Mouse (Mus musculus) olfactory bulb, adult 2 months (tissue): Measurements from ENCODE around the gene Gab2. TPM values are rescaled to one million over a fixed set of nuclear protein-coding genes. Genes with fewer than 3 reads are reported as not detected.

Source experiments
- H3K27ac ChIP-seq: fragments of 200-500 bp; 2 replicates; pipeline ENCODE4 v1.5.1; 2012; ENCODE audit warnings: low read depth, low read length; ENCODE audit not compliant: insufficient read depth
- H3K4me1 ChIP-seq: fragments of 200-500 bp; 2 replicates; pipeline ENCODE4 v1.6.1; 2012; ENCODE audit warnings: low read length; ENCODE audit not compliant: control insufficient read depth, insufficient read depth
- H3K4me3 ChIP-seq: fragments of 200-500 bp; 2 replicates; pipeline ENCODE4 v1.5.1; 2012; ENCODE audit warnings: mild to moderate bottlenecking, low read depth, low read length, moderate library complexity; ENCODE audit not compliant: insufficient read depth
- CTCF ChIP-seq: fragments of 200-500 bp; IDR thresholded peaks from 2 replicates; pipeline ENCODE4 v1.5.1; 2012; ENCODE audit warnings: low read depth, mild to moderate bottlenecking, low read length, moderate library complexity; ENCODE audit not compliant: insufficient read depth
- POLR2A ChIP-seq: fragments of 200-500 bp; IDR thresholded peaks from 2 replicates; pipeline ENCODE4 v1.6.1; 2012; ENCODE audit warnings: mild to moderate bottlenecking, low read depth, low read length, moderate library complexity; ENCODE audit not compliant: insufficient read depth
- WGBS: fragments of 180-500 bp; shearing (Covaris S2); methylation state at CpG from one replicate; pipeline ENCODE4 v1.1.7; 2018; 5-methylcytosine and 5-hydroxymethylcytosine counted together
- polyA plus RNA-seq: library from polyadenylated mRNA; stranded (reverse); fragments of >200 nt; gene quantifications from 2 replicates; pipeline ENCODE4 v1.2.4, GENCODE M21; 2012; ENCODE audit warnings: low replicate concordance; ENCODE audit not compliant: missing spikeins, insufficient read depth, insufficient read length

Gene Gab2
- polyA plus RNA-seq, 1 experiment = not detected

GRCm38 (mm10) chr7:97181931-97182330 is 100.5 kb downstream of the Gab2 start:
- no peak for TF ChIP-seq CTCF
- TF ChIP-seq POLR2A = no peak
- 86% methylated on average over 1 of the region's 1 CpGs for WGBS
- H3K4me1 ChIP-seq = no peaks in the 10 kb centered on the region
- H3K27ac ChIP-seq = no peak overlapping the region
- H3K4me3 ChIP-seq = no peak overlapping the region

DNA sequence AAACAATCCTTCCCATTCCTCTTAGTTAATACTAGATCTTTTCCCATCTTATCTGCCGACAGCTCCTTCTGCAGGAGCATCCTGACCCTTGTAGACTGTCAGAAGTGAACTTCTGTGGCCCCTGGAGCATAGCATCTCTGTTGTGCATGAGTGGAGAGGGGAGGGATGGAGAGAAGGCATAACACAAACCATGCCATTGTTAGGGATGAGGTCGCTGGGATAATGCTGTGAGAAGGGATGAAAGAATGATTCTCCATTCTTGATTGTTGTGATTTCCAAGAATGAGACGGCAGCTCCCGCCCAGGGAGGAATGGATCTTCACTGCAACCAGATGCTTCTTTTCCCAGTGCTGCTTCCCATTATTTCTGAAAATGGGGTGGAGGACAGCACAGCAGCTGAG is 102.0 kb downstream of the Gab2 start:
- 65% methylated on average over 4 of the region's 4 CpGs for WGBS
- TF ChIP-seq CTCF (no peak), POLR2A (no peak)
- Histone ChIP-seq H3K4me3 (no peak overlapping the region), H3K4me1 (no peaks in the 10 kb centered on the region), H3K27ac (no peak overlapping the region)

- Histone ChIP-seq H3K4me1 (no peaks in the 10 kb centered on the region), H3K27ac (no peak overlapping the region), H3K4me3 (no peak overlapping the region)
- no peak for TF ChIP-seq CTCF
- no peak for TF ChIP-seq POLR2A
- WGBS = 93% methylated on average over 1 of the region's 1 CpGs
Measured at GRCm38 (mm10) chr7:97184005-97184404, 102.6 kb downstream of the Gab2 start.

DNA sequence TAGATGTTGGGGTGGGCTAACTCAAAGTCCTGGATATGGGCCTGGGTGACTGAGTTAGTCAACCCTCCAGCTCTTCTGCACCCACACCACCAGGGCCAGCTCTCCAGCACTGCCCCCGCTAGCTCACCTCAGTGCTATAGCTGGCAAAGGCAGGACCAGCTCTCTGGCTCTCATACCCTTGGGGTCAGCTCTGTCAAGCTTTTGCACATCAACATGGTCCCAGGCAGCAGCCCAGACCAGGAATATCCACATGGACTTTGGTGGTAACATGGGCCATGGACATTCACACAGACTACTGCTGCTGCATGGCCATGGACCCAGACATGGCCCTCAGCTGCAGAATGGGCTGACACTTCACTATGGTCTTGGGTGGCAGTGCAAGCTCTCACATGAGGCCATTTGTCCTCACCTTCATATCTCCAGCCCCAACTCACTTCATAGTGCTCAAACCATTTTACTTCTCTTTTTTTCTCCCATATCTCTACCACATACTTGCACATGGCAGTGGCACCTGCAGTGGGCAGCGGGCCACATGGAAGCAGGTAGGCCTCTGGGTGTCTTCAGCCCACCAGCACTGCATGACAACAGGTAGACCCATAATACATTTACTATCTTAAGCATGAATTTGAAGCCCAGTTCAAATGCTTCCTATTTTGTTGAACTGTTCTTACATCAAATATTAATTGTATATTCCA is 106.1 kb downstream of the Gab2 start:
- no peak overlapping the region for H3K4me3 ChIP-seq
- TF ChIP-seq CTCF (no peak), POLR2A (no peak)
- H3K4me1 ChIP-seq = no peaks in the 10 kb centered on the region
- 94% methylated on average over 2 of the region's 2 CpGs for WGBS
- no peak overlapping the region for H3K27ac ChIP-seq

GRCm38 (mm10) chr7:97189116-97189515 is 107.7 kb downstream of the Gab2 start:
- H3K4me3 ChIP-seq = no peak overlapping the region
- TF ChIP-seq POLR2A (no peak), CTCF (no peak)
- 41% methylated on average over 1 of the region's 1 CpGs for WGBS
- H3K4me1 ChIP-seq = no peaks in the 10 kb centered on the region
- no peak overlapping the region for H3K27ac ChIP-seq

DNA sequence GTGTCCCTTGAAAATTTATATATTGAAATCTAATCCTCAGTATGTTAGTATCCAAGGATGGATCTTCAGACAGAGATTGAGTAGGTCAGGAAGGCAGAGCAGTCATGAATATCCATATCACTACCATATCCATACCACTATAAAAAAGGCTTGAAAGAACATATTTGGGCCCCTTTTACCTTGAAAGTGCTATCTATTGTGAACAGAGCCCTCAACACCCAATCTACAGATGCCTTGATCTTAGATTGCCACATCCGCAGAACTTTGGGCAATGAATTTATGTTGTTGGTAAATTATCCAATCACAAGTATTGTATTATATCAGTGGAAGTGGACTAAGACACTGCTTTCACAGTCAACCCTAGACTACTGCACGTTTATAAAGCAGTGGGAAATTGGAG is 122.5 kb downstream of the Gab2 start:
- TF ChIP-seq CTCF (no peak), POLR2A (no peak)
- Histone ChIP-seq H3K27ac (no peak overlapping the region), H3K4me3 (no peak overlapping the region), H3K4me1 (peaks cover 7% of the 10 kb centered on the region)
- 81% methylated on average over 2 of the region's 2 CpGs for WGBS

- 62% methylated on average over 1 of the region's 1 CpGs for WGBS
- TF ChIP-seq CTCF (no peak), POLR2A (no peak)
- peaks cover 7% of the 10 kb centered on the region for H3K4me1 ChIP-seq
- H3K27ac ChIP-seq = 0 out of 2 replicates have a peak overlapping the region, but pooled peaks have one; percentile 46
- no peak overlapping the region for H3K4me3 ChIP-seq
Measured at GRCm38 (mm10) chr7:97208811-97209549, 127.6 kb downstream of the Gab2 start.

- TF ChIP-seq POLR2A (no peak), CTCF (no peak)
- Histone ChIP-seq H3K27ac (no peak overlapping the region), H3K4me3 (no peak overlapping the region), H3K4me1 (peaks cover 7% of the 10 kb centered on the region)
Measured at GRCm38 (mm10) chr7:97210064-97210685, 128.8 kb downstream of the Gab2 start.

GRCm38 (mm10) chr7:97211117-97211516 is 129.7 kb downstream of the Gab2 start:
- 80% methylated on average over 4 of the region's 4 CpGs for WGBS
- H3K27ac ChIP-seq = no peak overlapping the region
- H3K4me1 ChIP-seq = peaks cover 7% of the 10 kb centered on the region
- TF ChIP-seq POLR2A = no peak
- TF ChIP-seq CTCF = no peak
- no peak overlapping the region for H3K4me3 ChIP-seq
